Mouse (Mus musculus) subcutaneous adipose tissue, adult 2 months (tissue): ENCODE data around the gene Lcmt2. TPM values are rescaled to one million over a fixed set of nuclear protein-coding genes. Genes with fewer than 3 reads are reported as not detected.

Experiments
- polyA plus RNA-seq: library from polyadenylated mRNA; depleted of rRNA; stranded (reverse); fragments of >200 nt; gene quantifications from 2 replicates; pipeline ENCODE4 v1.2.3, GENCODE M21; 2012; ENCODE audit warnings: low replicate concordance; rRNA removed

Lcmt2 gene
- polyA plus RNA-seq: 6.6 and 11.4 TPM in 2 replicates

DNA sequence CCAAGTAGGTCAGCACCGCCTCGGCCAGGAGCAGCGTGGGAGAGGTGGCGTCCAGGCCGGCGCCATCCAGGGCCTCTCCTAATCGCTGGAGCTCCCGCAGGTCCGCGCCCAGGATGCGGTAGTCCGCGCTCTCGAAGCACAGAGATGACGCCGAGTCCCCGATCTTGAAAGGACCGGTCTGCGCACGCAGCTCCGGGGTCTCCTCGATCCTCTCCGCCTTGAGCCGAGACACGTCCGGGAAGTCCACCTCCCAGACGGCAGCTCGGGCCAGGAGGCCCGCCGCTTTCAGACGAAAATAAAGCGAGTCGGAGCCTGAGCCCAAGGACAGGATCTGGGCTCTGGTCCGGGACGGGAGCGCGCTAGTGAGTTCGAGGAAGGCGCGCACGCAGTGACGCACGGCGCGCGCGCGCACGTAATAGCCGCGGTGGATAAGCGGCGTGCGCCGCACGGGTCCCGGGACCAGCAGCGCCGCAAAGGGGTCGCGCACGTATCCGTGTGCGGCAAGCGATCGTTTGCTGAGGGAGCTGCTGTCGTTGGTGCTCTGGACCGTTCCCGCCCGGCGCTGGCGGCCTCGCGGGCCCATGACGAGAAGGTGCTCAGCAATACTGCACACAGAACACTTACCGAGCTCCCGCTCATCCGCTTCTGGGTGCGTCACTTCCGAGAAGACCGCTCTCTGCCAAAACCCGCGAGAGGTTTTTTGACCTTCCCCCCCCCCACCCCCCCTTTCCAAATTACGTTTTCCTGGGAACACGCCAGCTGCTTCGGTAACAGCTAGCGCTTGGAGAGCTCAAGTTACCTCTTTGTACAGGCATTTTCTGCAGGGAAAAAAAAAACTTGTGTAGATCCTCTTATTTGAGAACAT, at the start of gene Lcmt2, which contains the start of gene Adal:
Gene Lcmt2, minus strand, starts transcription at position 636 of the 865 bp plus-strand sequence.
Gene Adal, plus strand, starts transcription at position 411 of the 865 bp plus-strand sequence.

DNA sequence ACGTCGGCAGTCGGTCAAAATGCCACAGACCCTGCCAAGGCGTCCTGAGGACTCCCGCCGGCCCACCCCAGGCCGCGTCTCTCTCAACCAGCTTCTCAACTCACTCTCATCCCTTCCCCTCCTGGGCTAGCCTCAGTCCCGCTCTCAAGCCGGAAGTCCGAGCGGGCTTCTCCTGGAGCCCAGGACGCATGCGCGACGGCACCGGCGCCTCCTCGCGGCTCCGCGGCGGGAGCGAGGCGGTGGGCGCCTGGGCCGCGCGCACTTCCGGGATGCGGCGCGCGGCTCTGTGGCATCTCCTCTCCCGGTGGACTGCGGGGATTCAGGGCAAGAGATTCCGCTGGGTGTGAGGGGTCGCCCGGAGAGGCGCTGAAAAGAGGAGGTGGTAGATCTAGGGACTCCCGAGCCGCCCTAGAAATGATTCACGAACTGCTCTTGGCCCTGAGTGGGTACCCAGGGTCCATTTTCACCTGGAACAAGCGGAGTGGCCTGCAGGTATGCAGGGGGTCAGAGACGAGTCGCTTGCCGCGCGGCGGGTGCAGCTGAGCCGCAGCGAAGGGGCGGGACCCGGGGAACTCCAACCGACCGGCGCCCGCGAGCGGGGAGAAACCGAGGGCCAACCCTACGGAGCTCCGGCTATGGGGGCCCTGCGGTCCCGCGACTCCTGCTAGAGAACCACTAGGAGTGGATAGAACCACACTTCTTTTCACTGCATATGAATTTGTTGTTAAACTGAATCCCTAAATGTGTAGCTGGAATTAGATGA, 30.7 kb upstream of the Lcmt2 start, which contains the start of gene Zscan29:
Gene Zscan29, minus strand, starts transcription at position 146 of the 763 bp plus-strand sequence.

DNA sequence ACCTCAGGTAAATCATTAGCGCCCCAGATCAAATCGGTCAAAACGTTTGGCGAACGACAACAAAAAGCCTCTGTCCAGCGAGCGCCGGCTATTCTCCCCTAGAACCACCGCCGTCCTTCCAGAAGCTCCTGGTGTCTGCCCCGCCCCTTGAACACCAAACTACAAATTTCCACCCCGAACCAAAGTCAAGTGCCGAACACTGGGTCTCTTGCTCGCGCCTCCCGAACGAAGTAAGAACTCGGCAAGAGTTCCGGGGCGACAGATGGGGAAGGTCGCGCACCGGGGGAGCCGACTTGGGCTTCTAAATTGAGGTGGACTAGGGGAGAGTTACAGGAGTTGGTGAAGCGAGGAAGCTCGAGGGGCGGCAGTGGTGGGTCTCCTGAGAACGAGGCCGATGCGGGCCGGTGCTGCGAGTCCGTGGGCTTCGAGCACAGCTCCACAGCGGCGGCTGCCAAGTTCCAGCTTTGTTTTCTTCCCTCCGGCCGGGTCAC, 30.1 kb upstream of the Lcmt2 start, which contains the start of gene Tubgcp4:
Gene Tubgcp4, plus strand, starts transcription at position 174 of the 491 bp plus-strand sequence.

DNA sequence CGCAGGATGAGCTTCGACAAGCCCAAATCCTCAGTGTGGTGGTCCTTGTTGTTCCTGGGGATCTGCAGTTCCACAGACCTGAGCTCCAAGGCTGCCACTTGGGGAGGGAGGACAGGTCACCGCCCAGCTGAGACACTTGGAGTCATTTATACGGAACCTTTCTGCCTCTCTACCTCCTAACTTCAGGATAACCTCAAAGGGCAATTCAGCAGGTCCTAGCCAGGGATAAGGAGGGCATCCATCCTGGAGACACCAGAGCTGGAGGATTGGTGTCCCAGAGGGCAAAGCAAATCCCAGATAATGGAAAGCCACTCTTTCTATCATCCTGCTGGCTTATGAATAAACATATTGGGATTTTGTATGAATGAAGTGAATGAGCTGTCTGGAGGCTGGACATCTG, 30.8 kb downstream of the Lcmt2 start, which contains the start of gene Tgm7:
Gene Tgm7, minus strand, starts transcription at position 101 of the 400 bp plus-strand sequence.

DNA sequence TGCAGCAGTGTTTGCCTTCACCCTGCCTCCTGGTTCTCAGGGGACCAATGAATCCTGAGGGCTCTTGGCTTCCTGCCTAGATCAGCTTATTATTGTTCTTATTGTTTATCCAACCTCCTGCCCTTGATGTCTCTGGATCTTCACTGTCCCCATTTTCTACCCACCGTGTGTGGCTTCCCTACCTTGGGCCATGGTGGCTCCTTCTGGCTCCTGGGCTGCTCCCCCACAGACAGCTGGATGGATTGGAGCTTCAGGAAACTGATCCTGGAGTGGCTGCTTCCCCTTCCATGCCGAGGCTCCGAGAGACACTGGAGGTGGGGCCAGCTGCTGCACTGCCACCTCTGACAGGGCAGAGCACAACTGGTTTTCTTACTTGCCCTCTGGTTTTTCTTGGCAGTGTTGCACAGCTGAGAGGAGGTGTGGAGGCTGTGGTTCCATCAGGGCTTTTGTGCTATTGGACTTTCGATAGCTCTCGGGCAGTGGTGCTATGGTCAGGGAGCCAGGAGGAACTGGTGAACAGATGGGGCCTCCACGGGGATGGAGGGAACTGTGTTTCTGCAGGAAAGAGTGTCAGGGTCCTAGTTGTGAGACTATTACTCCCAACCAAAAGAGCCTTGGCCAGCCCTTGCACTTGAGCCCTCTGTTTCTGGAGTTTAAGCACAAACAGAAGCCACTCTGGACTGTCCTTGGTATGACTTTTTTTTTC, 54.8 kb downstream of the Lcmt2 start, which contains the start of gene Tgm5:
Gene Tgm5, minus strand, starts transcription at position 362 of the 706 bp plus-strand sequence.

Other genes with a start within 250 kb of the Lcmt2 start
- gene Ubr1, start 169.9 kb downstream of the Lcmt2 start, polyA plus RNA-seq: 23.8 and 37.9 TPM in 2 replicates
- gene Tmem62, start 163.6 kb downstream of the Lcmt2 start, polyA plus RNA-seq: 8.6 and 8.7 TPM in 2 replicates
- gene Ccndbp1, start 132.2 kb downstream of the Lcmt2 start, polyA plus RNA-seq: 28.4 and 30.7 TPM in 2 replicates
- gene Epb42, start 103.6 kb downstream of the Lcmt2 start, polyA plus RNA-seq: 0.11 and 0.14 TPM in 2 replicates
- gene Tgm5, start 54.8 kb downstream of the Lcmt2 start, polyA plus RNA-seq: 0.44 TPM in 1 of 2 replicates, not detected in the other
- gene Tgm7, start 30.9 kb downstream of the Lcmt2 start, polyA plus RNA-seq: 0.06 and 0.13 TPM in 2 replicates
- gene Adal, start 225 bp downstream of the Lcmt2 start, polyA plus RNA-seq: 4.3 and 6.7 TPM in 2 replicates
- 27.3 and 41.4 TPM in 2 replicates for gene Tubgcp4, start 30.0 kb upstream of the Lcmt2 start, polyA plus RNA-seq
- 3.1 and 5.1 TPM in 2 replicates for gene Zscan29, start 30.5 kb upstream of the Lcmt2 start, polyA plus RNA-seq
- gene Trp53bp1, start 130.8 kb upstream of the Lcmt2 start, polyA plus RNA-seq: 22.0 and 53.0 TPM in 2 replicates
- gene Map1a, start 148.9 kb upstream of the Lcmt2 start, polyA plus RNA-seq: 4.3 and 18.5 TPM in 2 replicates
- gene Ppip5k1, start 214.7 kb upstream of the Lcmt2 start, polyA plus RNA-seq: 57.7 and 96.8 TPM in 2 replicates
- gene Ckmt1, start 217.1 kb upstream of the Lcmt2 start, polyA plus RNA-seq: 0.42 and 25.2 TPM in 2 replicates
- gene Strc, start 246.5 kb upstream of the Lcmt2 start, polyA plus RNA-seq: 0.11 TPM in 1 of 2 replicates, not detected in the other